Mouse (Mus musculus): ENCODE results near the gene Rnf20. TPM values are rescaled to one million over a fixed set of nuclear protein-coding genes. Genes with fewer than 3 reads are reported as not detected.

Gene Rnf20
- polyA plus RNA-seq, 1 experiment: 17.3 TPM

- peaks cover under 1% of the 10 kb centered on the region for H3K79me2 ChIP-seq (ENCODE audit: control insufficient read depth, insufficient read depth)
- TF ChIP-seq FOSL1 (IDR thresholded peaks at IDR 0.05; ENCODE audit: insufficient read depth, low read length, poor library complexity, severe bottlenecking) (no peak), CTCF (IDR thresholded peaks at IDR 0.05; ENCODE audit: control insufficient read depth, insufficient read depth, insufficient read length) (peak; percentile 13), MYOD1 (IDR thresholded peaks at IDR 0.05; ENCODE audit: control insufficient read depth, insufficient read length, low read depth) (no peak), MYOG (IDR thresholded peaks at IDR 0.05; ENCODE audit: control insufficient read depth, extremely low read depth, insufficient read length) (no peak), USF1 (IDR thresholded peaks at IDR 0.05; ENCODE audit: low read depth) (no peak)
- no peak overlapping the region for H3ac ChIP-seq (ENCODE audit: control insufficient read depth, insufficient read length, low read depth)
- H3K4me3 ChIP-seq (ENCODE audit: insufficient read depth, poor library complexity, severe bottlenecking): no peak overlapping the region
- no peaks in the 10 kb centered on the region for H3K36me3 ChIP-seq (ENCODE audit: control insufficient read depth, insufficient read depth)
- no peaks in the 10 kb centered on the region for H3K79me3 ChIP-seq (ENCODE audit: low read depth)
- peaks cover 3% of the 10 kb centered on the region for H3K27me3 ChIP-seq (ENCODE audit: control insufficient read depth, insufficient read depth, insufficient read length)
Measured at GRCm38 (mm10) chr4:49626973-49627372, 4.8 kb upstream of the Rnf20 start.

- H3K27me3 ChIP-seq (ENCODE audit: control insufficient read depth, insufficient read depth, insufficient read length): peaks cover 3% of the 10 kb centered on the region
- H3K4me3 ChIP-seq (ENCODE audit: insufficient read depth, poor library complexity, severe bottlenecking): no peak overlapping the region
- H3K36me3 ChIP-seq (ENCODE audit: control insufficient read depth, insufficient read depth): peaks cover under 1% of the 10 kb centered on the region
- peaks cover 20% of the 10 kb centered on the region for H3K79me2 ChIP-seq (ENCODE audit: control insufficient read depth, insufficient read depth)
- no peak for TF ChIP-seq CEBPB (IDR thresholded peaks at IDR 0.05; ENCODE audit: low read depth)
- TF ChIP-seq USF1 (IDR thresholded peaks at IDR 0.05; ENCODE audit: low read depth): no peak
- TF ChIP-seq FOSL1 (IDR thresholded peaks at IDR 0.05; ENCODE audit: insufficient read depth, low read length, poor library complexity, severe bottlenecking): no peak
- TF ChIP-seq MAX (IDR thresholded peaks at IDR 0.05): no peak
- TF ChIP-seq MYOG (IDR thresholded peaks at IDR 0.05; ENCODE audit: control insufficient read depth, extremely low read depth, insufficient read length): no peak
- no peak for TF ChIP-seq CTCF (IDR thresholded peaks at IDR 0.05; ENCODE audit: control insufficient read depth, insufficient read depth, insufficient read length)
- no peak for TF ChIP-seq MYOD1 (IDR thresholded peaks at IDR 0.05; ENCODE audit: control insufficient read depth, insufficient read length, low read depth)
- H3ac ChIP-seq (ENCODE audit: control insufficient read depth, insufficient read length, low read depth): no peak overlapping the region
- H3K79me3 ChIP-seq (ENCODE audit: low read depth): peaks cover 15% of the 10 kb centered on the region
Measured at GRCm38 (mm10) chr4:49628941-49629340, 2.9 kb upstream of the Rnf20 start.

- peak overlapping the region; percentile 90 for H3K4me3 ChIP-seq (ENCODE audit: insufficient read depth, poor library complexity, severe bottlenecking)
- no peaks in the 10 kb centered on the region for H3K27me3 ChIP-seq (ENCODE audit: control insufficient read depth, insufficient read depth, insufficient read length)
- TF ChIP-seq MYOG (IDR thresholded peaks at IDR 0.05; ENCODE audit: control insufficient read depth, extremely low read depth, insufficient read length) (no peak), MYOD1 (IDR thresholded peaks at IDR 0.05; ENCODE audit: control insufficient read depth, insufficient read length, low read depth) (no peak), MAX (IDR thresholded peaks at IDR 0.05) (no peak), CEBPB (IDR thresholded peaks at IDR 0.05; ENCODE audit: low read depth) (no peak), CTCF (IDR thresholded peaks at IDR 0.05; ENCODE audit: control insufficient read depth, insufficient read depth, insufficient read length) (no peak), USF1 (IDR thresholded peaks at IDR 0.05; ENCODE audit: low read depth) (no peak), FOSL1 (IDR thresholded peaks at IDR 0.05; ENCODE audit: insufficient read depth, low read length, poor library complexity, severe bottlenecking) (no peak)
- peaks cover 26% of the 10 kb centered on the region for H3K79me3 ChIP-seq (ENCODE audit: low read depth)
- peak overlapping the region; percentile 82 for H3ac ChIP-seq (ENCODE audit: control insufficient read depth, insufficient read length, low read depth)
- peaks cover 31% of the 10 kb centered on the region for H3K36me3 ChIP-seq (ENCODE audit: control insufficient read depth, insufficient read depth)
- peaks cover 36% of the 10 kb centered on the region for H3K79me2 ChIP-seq (ENCODE audit: control insufficient read depth, insufficient read depth)
Measured at GRCm38 (mm10) chr4:49632139-49632481, 304 bp downstream of the Rnf20 start.

- no peak overlapping the region for H3K4me3 ChIP-seq (ENCODE audit: insufficient read depth, poor library complexity, severe bottlenecking)
- H3K79me2 ChIP-seq (ENCODE audit: control insufficient read depth, insufficient read depth): peaks cover 27% of the 10 kb centered on the region
- H3K79me3 ChIP-seq (ENCODE audit: low read depth): peaks cover 18% of the 10 kb centered on the region
- TF ChIP-seq CEBPB (IDR thresholded peaks at IDR 0.05; ENCODE audit: low read depth) (no peak), USF1 (IDR thresholded peaks at IDR 0.05; ENCODE audit: low read depth) (no peak), CTCF (IDR thresholded peaks at IDR 0.05; ENCODE audit: control insufficient read depth, insufficient read depth, insufficient read length) (no peak), MYOD1 (IDR thresholded peaks at IDR 0.05; ENCODE audit: control insufficient read depth, insufficient read length, low read depth) (no peak), MAX (IDR thresholded peaks at IDR 0.05) (no peak), FOSL1 (IDR thresholded peaks at IDR 0.05; ENCODE audit: insufficient read depth, low read length, poor library complexity, severe bottlenecking) (no peak)
- H3K27me3 ChIP-seq (ENCODE audit: control insufficient read depth, insufficient read depth, insufficient read length): no peaks in the 10 kb centered on the region
- H3K36me3 ChIP-seq (ENCODE audit: control insufficient read depth, insufficient read depth): peaks cover 77% of the 10 kb centered on the region
- no peak overlapping the region for H3ac ChIP-seq (ENCODE audit: control insufficient read depth, insufficient read length, low read depth)
Measured at GRCm38 (mm10) chr4:49637821-49638220, 6.0 kb downstream of the Rnf20 start.

GRCm38 (mm10) chr4:49639913-49640312, 8.1 kb downstream of the Rnf20 start:
- Histone ChIP-seq H3K4me3 (ENCODE audit: insufficient read depth, poor library complexity, severe bottlenecking) (no peak overlapping the region), H3K27me3 (ENCODE audit: control insufficient read depth, insufficient read depth, insufficient read length) (no peaks in the 10 kb centered on the region), H3K36me3 (ENCODE audit: control insufficient read depth, insufficient read depth) (peaks cover 87% of the 10 kb centered on the region), H3K79me2 (ENCODE audit: control insufficient read depth, insufficient read depth) (peaks cover 6% of the 10 kb centered on the region), H3K79me3 (ENCODE audit: low read depth) (peaks cover 3% of the 10 kb centered on the region), H3ac (ENCODE audit: control insufficient read depth, insufficient read length, low read depth) (no peak overlapping the region)
- TF ChIP-seq USF1 (IDR thresholded peaks at IDR 0.05; ENCODE audit: low read depth) (no peak), MAX (IDR thresholded peaks at IDR 0.05) (no peak), CTCF (IDR thresholded peaks at IDR 0.05; ENCODE audit: control insufficient read depth, insufficient read depth, insufficient read length) (no peak), MYOD1 (IDR thresholded peaks at IDR 0.05; ENCODE audit: control insufficient read depth, insufficient read length, low read depth) (no peak), CEBPB (IDR thresholded peaks at IDR 0.05; ENCODE audit: low read depth) (no peak), FOSL1 (IDR thresholded peaks at IDR 0.05; ENCODE audit: insufficient read depth, low read length, poor library complexity, severe bottlenecking) (no peak), MYOG (IDR thresholded peaks at IDR 0.05; ENCODE audit: control insufficient read depth, extremely low read depth, insufficient read length) (no peak)

GRCm38 (mm10) chr4:49659421-49659820, 27.6 kb downstream of the Rnf20 start:
- H3K79me3 ChIP-seq (ENCODE audit: low read depth): no peaks in the 10 kb centered on the region
- H3K27me3 ChIP-seq (ENCODE audit: control insufficient read depth, insufficient read depth, insufficient read length): no peaks in the 10 kb centered on the region
- no peak overlapping the region for H3ac ChIP-seq (ENCODE audit: control insufficient read depth, insufficient read length, low read depth)
- TF ChIP-seq MYOD1 (IDR thresholded peaks at IDR 0.05; ENCODE audit: control insufficient read depth, insufficient read length, low read depth) (no peak), USF1 (IDR thresholded peaks at IDR 0.05; ENCODE audit: low read depth) (no peak), CTCF (IDR thresholded peaks at IDR 0.05; ENCODE audit: control insufficient read depth, insufficient read depth, insufficient read length) (no peak), CEBPB (IDR thresholded peaks at IDR 0.05; ENCODE audit: low read depth) (no peak), MYOG (IDR thresholded peaks at IDR 0.05; ENCODE audit: control insufficient read depth, extremely low read depth, insufficient read length) (no peak), MAX (IDR thresholded peaks at IDR 0.05) (no peak)
- H3K36me3 ChIP-seq (ENCODE audit: control insufficient read depth, insufficient read depth): peaks cover 60% of the 10 kb centered on the region
- no peak overlapping the region for H3K4me3 ChIP-seq (ENCODE audit: insufficient read depth, poor library complexity, severe bottlenecking)
- H3K79me2 ChIP-seq (ENCODE audit: control insufficient read depth, insufficient read depth): no peaks in the 10 kb centered on the region

All from C2C12 (cell line).